Mouse (Mus musculus) kidney, adult 2 months (tissue): ENCODE data around the gene Rad51ap2. TPM values are rescaled to one million over a fixed set of nuclear protein-coding genes. Genes with fewer than 3 reads are reported as not detected.

Source experiments
- DNase-seq: peaks from one replicate; pipeline ENCODE4 v3.0.0; 2021
- H3K27ac ChIP-seq: fragments of 200-500 bp; 2 replicates; pipeline ENCODE4 v1.5.1; 2012; ENCODE audit warnings: low read depth, low read length, control low read depth, inconsistent platforms; ENCODE audit not compliant: insufficient read depth
- H3K27me3 ChIP-seq: fragments of 200-500 bp; replicated peaks from 2 replicates; pipeline ENCODE4 v1.6.1; 2012; ENCODE audit warnings: mild to moderate bottlenecking, moderate library complexity, low read length, inconsistent platforms; ENCODE audit not compliant: control insufficient read depth, insufficient read depth
- H3K36me3 ChIP-seq: fragments of 200-500 bp; 2 replicates; pipeline ENCODE4 v1.6.1; 2012; ENCODE audit warnings: mild to moderate bottlenecking, moderate library complexity, low read length, inconsistent platforms; ENCODE audit not compliant: control insufficient read depth, insufficient read depth
- H3K4me1 ChIP-seq: fragments of 200-500 bp; 2 replicates; pipeline ENCODE4 v1.6.1; 2011; ENCODE audit warnings: low read length; ENCODE audit not compliant: control insufficient read depth, insufficient read depth
- H3K4me3 ChIP-seq: fragments of 200-500 bp; 2 replicates; pipeline ENCODE4 v1.5.1; 2011; ENCODE audit warnings: mild to moderate bottlenecking, low read depth, low read length, control low read depth; ENCODE audit not compliant: insufficient read depth
- CTCF ChIP-seq: fragments of 200-500 bp; conservative IDR thresholded peaks from 2 replicates; pipeline ENCODE4 v1.5.1; 2011; ENCODE audit warnings: low read depth, mild to moderate bottlenecking, control low read depth, low read length, moderate library complexity, mixed read lengths; ENCODE audit not compliant: insufficient read depth, insufficient read length
- POLR2A ChIP-seq: fragments of 200-500 bp; IDR thresholded peaks from one replicate; pipeline ENCODE4 v1.6.1; 2011; ENCODE audit warnings: low read depth, low read length, control low read depth
- WGBS: fragments of 180-500 bp; shearing (Covaris S2); methylation state at CpG from one replicate; pipeline ENCODE4 v1.1.7; 2018; 5-methylcytosine and 5-hydroxymethylcytosine counted together
- polyA plus RNA-seq: library from polyadenylated mRNA; depleted of rRNA; stranded (reverse); fragments of >200 nt; gene quantifications from 2 replicates; pipeline ENCODE4 v1.2.3, GENCODE M21; 2012; rRNA removed

Rad51ap2 gene
- not detected in 2 replicates for polyA plus RNA-seq

- Histone ChIP-seq H3K27me3 (0 out of 2 replicates have a peak, but pooled peaks cover 2% of the 10 kb centered on the region), H3K4me3 (peak within 1 kb of the TSS; percentile 32), H3K36me3 (no peaks in the 10 kb centered on the region), H3K27ac (no peak within 1 kb of the TSS), H3K4me1 (peaks cover 4% of the 10 kb centered on the region; the same call in 1 of the 2 replicates)
- WGBS = 1% methylated on average over 40 of the region's 40 CpGs
- DNase-seq = peak; percentile 90
- TF ChIP-seq CTCF = no peak
- no peak for TF ChIP-seq POLR2A
Observed at GRCm38 (mm10) chr12:11455549-11456194, at the start of gene Rad51ap2. Gene Rad51ap2, plus strand, starts transcription at chr12:11456079.

GRCm38 (mm10) chr12:11407679-11408078, 48.2 kb upstream of the Rad51ap2 start:
- Histone ChIP-seq H3K4me3 (no peak overlapping the region), H3K27me3 (no peaks in the 10 kb centered on the region), H3K4me1 (no peaks in the 10 kb centered on the region), H3K36me3 (no peaks in the 10 kb centered on the region), H3K27ac (no peak overlapping the region)
- WGBS = 85% methylated on average over 4 of the region's 4 CpGs
- no peak for DNase-seq
- no peak for TF ChIP-seq CTCF
- no peak for TF ChIP-seq POLR2A

GRCm38 (mm10) chr12:11418112-11418511, 37.8 kb upstream of the Rad51ap2 start:
- Histone ChIP-seq H3K27me3 (no peaks in the 10 kb centered on the region), H3K4me3 (no peak overlapping the region), H3K36me3 (no peaks in the 10 kb centered on the region), H3K4me1 (no peaks in the 10 kb centered on the region), H3K27ac (no peak overlapping the region)
- no peak for DNase-seq
- TF ChIP-seq POLR2A (no peak), CTCF (no peak)
- 79% methylated on average over 6 of the region's 6 CpGs for WGBS

GRCm38 (mm10) chr12:11427396-11427795, 28.5 kb upstream of the Rad51ap2 start:
- H3K27ac ChIP-seq = no peak overlapping the region
- H3K27me3 ChIP-seq = no peaks in the 10 kb centered on the region
- 55% methylated on average over 4 of the region's 4 CpGs for WGBS
- TF ChIP-seq POLR2A (no peak), CTCF (no peak)
- no peak overlapping the region for H3K4me3 ChIP-seq
- H3K36me3 ChIP-seq = no peaks in the 10 kb centered on the region
- no peak for DNase-seq
- no peaks in the 10 kb centered on the region for H3K4me1 ChIP-seq

GRCm38 (mm10) chr12:11433126-11433525, 22.8 kb upstream of the Rad51ap2 start:
- Histone ChIP-seq H3K27me3 (no peaks in the 10 kb centered on the region; the same call in 1 of the 2 replicates), H3K36me3 (no peaks in the 10 kb centered on the region), H3K4me1 (no peaks in the 10 kb centered on the region), H3K27ac (no peak overlapping the region), H3K4me3 (no peak overlapping the region)
- WGBS = 95% methylated on average over 1 of the region's 1 CpGs
- no peak for DNase-seq
- TF ChIP-seq CTCF (no peak), POLR2A (no peak)

GRCm38 (mm10) chr12:11433716-11434115, 22.2 kb upstream of the Rad51ap2 start:
- no peaks in the 10 kb centered on the region for H3K4me1 ChIP-seq
- H3K4me3 ChIP-seq = no peak overlapping the region
- 44% methylated on average over 1 of the region's 1 CpGs for WGBS
- H3K27me3 ChIP-seq = no peaks in the 10 kb centered on the region; the same call in 1 of the 2 replicates
- no peak overlapping the region for H3K27ac ChIP-seq
- TF ChIP-seq POLR2A = no peak
- no peak for TF ChIP-seq CTCF
- no peak for DNase-seq
- H3K36me3 ChIP-seq = no peaks in the 10 kb centered on the region

GRCm38 (mm10) chr12:11434446-11434845, 21.4 kb upstream of the Rad51ap2 start:
- TF ChIP-seq POLR2A = no peak
- TF ChIP-seq CTCF = no peak
- H3K27ac ChIP-seq = no peak overlapping the region
- WGBS = 60% methylated on average over 8 of the region's 8 CpGs
- no peak overlapping the region for H3K4me3 ChIP-seq
- no peaks in the 10 kb centered on the region; the same call in 1 of the 2 replicates for H3K27me3 ChIP-seq
- no peaks in the 10 kb centered on the region for H3K4me1 ChIP-seq
- H3K36me3 ChIP-seq = no peaks in the 10 kb centered on the region
- no peak for DNase-seq
